Mouse (Mus musculus): ENCODE measurements around the gene Ppm1d.
A peak's percentile ranks its signal among the peaks of the same experiment; 100 is the strongest.

The Ppm1d gene

GRCm38 (mm10) chr11:85310713-85311574, at the start of gene Ppm1d:
Gene Ppm1d (plus strand): TSS chr11:85311244.
- DNase-seq (ENCODE audit: low spot score in 2 of 2), result peak; percentile 97 to 98

GRCm38 (mm10) chr11:85264635-85265034, 46.4 kb upstream of the Ppm1d start:
- DNase-seq (ENCODE audit: low spot score in 2 of 2), result no peak

GRCm38 (mm10) chr11:85267393-85267792, 43.7 kb upstream of the Ppm1d start:
- no peak for DNase-seq (ENCODE audit: low spot score in 2 of 2)

GRCm38 (mm10) chr11:85270631-85271030, 40.4 kb upstream of the Ppm1d start:
- no peak for DNase-seq (ENCODE audit: low spot score in 2 of 2)

- DNase-seq (ENCODE audit: low spot score in 2 of 2), result no peak
These were observed 37.7 kb upstream of the Ppm1d start for GRCm38 (mm10) chr11:85273299-85273698.

- DNase-seq (ENCODE audit: low spot score in 2 of 2), result no peak
These were observed 35.9 kb upstream of the Ppm1d start for GRCm38 (mm10) chr11:85275151-85275550.

GRCm38 (mm10) chr11:85277609-85278008, 33.4 kb upstream of the Ppm1d start:
- no peak for DNase-seq (ENCODE audit: low spot score in 2 of 2)

- DNase-seq (ENCODE audit: low spot score in 2 of 2), result no peak
These were observed 32.9 kb upstream of the Ppm1d start for GRCm38 (mm10) chr11:85278175-85278574.

- DNase-seq (ENCODE audit: low spot score in 2 of 2), result no peak
These were observed 29.7 kb upstream of the Ppm1d start for GRCm38 (mm10) chr11:85281219-85281878.

GRCm38 (mm10) chr11:85297953-85298352, 13.1 kb upstream of the Ppm1d start:
- DNase-seq (ENCODE audit: low spot score in 2 of 2), result no peak

- DNase-seq (ENCODE audit: low spot score in 2 of 2), result no peak
These were observed 11.2 kb upstream of the Ppm1d start for GRCm38 (mm10) chr11:85299880-85300279.

GRCm38 (mm10) chr11:85301161-85301560, 9.9 kb upstream of the Ppm1d start:
- DNase-seq (ENCODE audit: low spot score in 2 of 2), result no peak

GRCm38 (mm10) chr11:85301836-85302235, 9.2 kb upstream of the Ppm1d start:
- DNase-seq (ENCODE audit: low spot score in 2 of 2), result no peak

GRCm38 (mm10) chr11:85306577-85307260, 4.3 kb upstream of the Ppm1d start:
- DNase-seq (ENCODE audit: low spot score in 2 of 2), result no peak

- DNase-seq (ENCODE audit: low spot score in 2 of 2), result no peak
These were observed 2.2 kb upstream of the Ppm1d start for GRCm38 (mm10) chr11:85308799-85309198.

- DNase-seq (ENCODE audit: low spot score in 2 of 2), result no peak
These were observed 684 bp upstream of the Ppm1d start for GRCm38 (mm10) chr11:85310407-85310712.

GRCm38 (mm10) chr11:85311645-85312490, 824 bp downstream of the Ppm1d start:
- DNase-seq (ENCODE audit: low spot score in 2 of 2), result no peak

GRCm38 (mm10) chr11:85312818-85313217, 1.8 kb downstream of the Ppm1d start:
- DNase-seq (ENCODE audit: low spot score in 2 of 2), result peak in 1 of 2 experiments; percentile 41

- no peak for DNase-seq (ENCODE audit: low spot score in 2 of 2)
These were observed 2.3 kb downstream of the Ppm1d start for GRCm38 (mm10) chr11:85313361-85313760.

GRCm38 (mm10) chr11:85323567-85324330, 12.7 kb downstream of the Ppm1d start:
- no peak for DNase-seq (ENCODE audit: low spot score in 2 of 2)

GRCm38 (mm10) chr11:85328717-85329116, 17.7 kb downstream of the Ppm1d start:
- DNase-seq (ENCODE audit: low spot score in 2 of 2), result no peak
